Mouse (Mus musculus) CD4-positive, CD25-positive, alpha-beta regulatory T cell, adult 9 weeks (primary cell): ENCODE measurements around the gene Pgpep1. TPM values are rescaled to one million over a fixed set of nuclear protein-coding genes. Genes with fewer than 3 reads are reported as not detected.

Source experiments
- polyA plus RNA-seq: library from polyadenylated mRNA; unstranded; fragments of 100-300 nt; shearing (Covaris generic); gene quantifications from one replicate; pipeline ENCODE4 v1.2.1, GENCODE M21; 2017

Pgpep1 gene
- 9.7 TPM for polyA plus RNA-seq

DNA sequence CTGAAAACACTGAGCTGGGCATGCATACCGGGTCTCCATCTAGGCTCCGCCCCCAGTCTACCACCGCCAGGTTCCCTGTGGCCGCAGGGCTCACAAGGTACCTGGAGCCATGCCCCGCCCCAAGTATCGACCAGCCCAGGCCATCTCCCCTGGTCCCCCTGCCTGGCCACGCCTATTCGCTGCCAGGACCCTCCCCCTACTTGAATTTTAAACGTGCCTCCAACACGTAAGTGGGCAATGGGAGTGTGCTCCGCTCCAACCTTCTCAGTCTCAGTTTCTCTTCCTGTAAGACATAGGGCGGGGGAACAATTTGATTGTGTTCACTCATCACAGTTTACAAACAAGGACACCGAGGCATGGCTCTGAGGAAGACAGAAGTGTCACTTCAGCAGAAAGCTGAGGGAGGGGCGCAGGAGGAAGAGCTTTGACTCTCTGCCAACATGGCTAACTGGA, at the start of gene Pgpep1:
TSS of gene Pgpep1 (minus strand) at position 116 of the 453 bp plus-strand sequence.

DNA sequence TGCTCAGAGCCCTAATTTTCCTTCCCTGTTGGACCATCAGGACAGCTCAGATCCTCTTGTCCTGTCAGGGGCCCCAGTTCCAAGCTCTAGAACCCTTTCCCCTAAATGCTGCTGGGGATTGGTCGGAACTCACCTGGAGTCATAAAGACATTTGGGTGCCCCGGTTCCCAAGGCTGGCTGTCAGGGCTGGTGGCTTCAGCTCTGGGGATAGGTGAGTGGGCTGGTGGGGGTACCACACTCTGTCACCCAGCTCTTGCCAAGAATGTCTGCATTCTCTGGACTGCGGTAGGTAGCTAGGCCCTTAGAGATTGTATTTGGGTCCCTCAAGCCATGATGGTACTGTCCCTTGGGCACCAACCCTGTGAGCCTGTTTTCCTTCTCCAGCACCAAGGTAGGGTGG, 43.1 kb upstream of the Pgpep1 start, which contains the start of gene Iqcn:
TSS of gene Iqcn (plus strand) at position 171 of the 400 bp plus-strand sequence.

DNA sequence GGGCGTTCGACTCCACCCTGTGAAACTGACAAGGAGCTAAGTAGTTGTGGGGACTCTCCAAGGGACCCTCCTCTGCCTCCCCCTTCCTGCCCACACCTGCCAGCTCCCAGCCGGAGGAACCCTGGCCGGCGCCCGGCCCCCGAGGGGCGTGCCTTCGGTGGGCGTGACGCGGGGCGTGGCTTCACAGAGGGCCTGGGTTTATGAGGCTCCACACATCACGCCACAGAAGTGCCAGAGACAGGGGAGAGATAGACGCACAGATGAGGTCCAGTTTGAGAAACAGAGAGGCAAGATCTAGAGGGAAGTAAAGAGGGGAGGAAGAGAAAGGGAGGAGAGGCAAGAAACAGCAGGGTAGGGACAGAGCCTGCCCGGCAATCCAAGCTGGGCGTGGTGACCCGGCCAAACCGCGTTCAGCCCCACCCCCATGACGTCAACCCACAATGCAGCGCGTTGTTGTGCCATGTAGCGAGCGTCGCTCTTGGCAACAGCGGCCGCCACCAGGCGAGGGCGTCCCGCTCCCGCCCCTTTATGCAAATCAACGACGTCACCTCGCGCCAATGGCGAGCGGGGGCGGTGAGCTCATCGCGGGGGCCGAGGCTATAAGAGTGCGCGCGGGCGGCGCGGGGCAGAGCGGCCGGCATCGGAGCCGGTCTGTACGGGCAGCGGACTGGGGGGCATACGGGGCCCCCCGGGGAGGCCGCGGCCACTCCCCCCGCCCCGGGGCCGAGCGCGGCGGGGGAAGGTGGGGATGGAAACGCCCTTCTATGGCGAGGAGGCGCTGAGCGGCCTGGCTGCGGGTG, 38.3 kb upstream of the Pgpep1 start, which contains the start of gene Jund:
TSS of gene Jund (plus strand) at position 640 of the 800 bp plus-strand sequence.

DNA sequence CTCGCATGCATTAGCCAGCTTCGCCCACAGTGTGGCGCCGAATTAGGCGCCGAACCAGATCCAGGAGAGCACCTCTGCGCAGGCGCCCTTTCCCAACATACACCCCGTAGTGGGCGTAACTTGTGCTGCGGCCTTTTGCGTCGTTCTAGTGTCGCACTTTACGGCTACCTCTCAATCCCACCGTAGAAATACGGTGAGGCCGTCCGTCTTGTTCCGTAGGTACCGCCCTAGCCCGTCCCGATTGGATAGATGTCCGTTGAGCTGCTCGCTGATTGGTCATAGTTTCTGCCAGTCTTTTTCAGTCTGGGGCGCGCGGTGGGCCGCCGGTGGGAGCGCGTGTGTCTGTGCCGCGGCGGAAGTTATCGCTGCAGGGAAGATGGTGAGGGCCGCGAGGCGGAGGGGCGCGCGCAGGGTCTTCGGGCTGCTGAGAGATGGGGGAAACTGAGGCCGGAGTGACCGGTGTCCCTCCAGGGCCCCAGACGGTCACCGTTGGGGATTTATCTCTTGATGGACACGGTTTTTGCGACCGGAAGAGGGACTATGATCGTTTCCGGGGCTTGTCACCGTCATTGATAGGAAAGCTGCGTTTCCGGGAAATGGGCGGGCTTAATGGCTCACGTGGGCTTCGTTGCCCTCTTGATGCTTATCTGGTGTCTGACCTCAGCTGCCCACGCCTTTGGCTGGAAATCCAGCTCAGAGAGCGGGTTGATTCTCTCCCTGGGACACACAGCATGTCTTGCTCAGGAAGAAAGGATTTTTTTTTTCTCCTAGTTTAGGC, 13.1 kb upstream of the Pgpep1 start, which contains the start of gene Lsm4:
TSS of gene Lsm4 (plus strand) at position 170 of the 778 bp plus-strand sequence.

DNA sequence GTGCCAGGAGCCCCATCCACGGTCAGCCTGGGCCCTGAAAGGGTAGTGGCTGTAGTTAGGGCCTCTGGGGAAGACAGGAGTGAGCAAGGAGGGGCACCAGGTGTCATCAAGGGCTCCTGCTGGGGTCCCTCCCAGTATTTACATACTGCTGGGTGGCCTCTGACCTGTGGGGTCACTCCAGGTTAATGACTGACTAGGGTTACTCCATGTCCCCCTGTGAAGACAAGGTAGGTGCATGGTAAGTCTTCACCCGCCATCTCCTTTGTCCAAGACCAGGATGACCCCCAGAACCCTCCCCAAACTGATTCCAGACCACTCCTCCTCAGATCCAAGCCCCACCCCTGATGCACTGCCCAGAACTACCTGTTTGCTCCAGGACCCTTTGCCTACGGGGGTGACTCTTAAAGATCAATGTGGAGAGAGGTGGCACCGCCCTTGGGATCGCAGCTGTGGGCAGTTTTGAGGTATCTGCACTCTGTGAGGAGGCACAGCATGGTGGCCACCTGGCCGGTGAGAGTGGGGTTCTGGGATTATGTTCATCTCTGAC, 27.8 kb downstream of the Pgpep1 start, which contains the start of gene Gdf15:
TSS of gene Gdf15 (minus strand) at position 111 of the 547 bp plus-strand sequence.

DNA sequence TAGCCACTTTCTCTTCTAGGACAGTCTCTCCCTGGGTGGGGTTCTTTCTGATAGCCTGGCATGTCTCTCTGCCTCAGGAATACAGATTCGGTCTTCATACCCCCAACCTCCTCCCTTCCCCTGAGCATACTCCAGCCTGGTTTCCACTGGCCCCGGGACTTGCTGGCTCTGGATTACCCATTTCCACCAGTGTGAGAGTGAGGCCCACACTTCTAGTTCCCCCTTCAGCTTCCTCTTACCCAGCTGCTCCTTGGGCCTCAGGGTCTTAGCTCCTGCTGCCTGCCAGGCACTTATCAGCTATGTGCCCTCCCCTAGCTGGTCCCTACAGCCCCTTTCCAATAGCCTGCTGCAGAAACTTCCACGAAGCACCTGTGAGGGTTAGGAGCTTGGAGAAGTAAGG, 44.3 kb downstream of the Pgpep1 start, which contains the start of gene Lrrc25:
TSS of gene Lrrc25 (plus strand) at position 262 of the 400 bp plus-strand sequence.

DNA sequence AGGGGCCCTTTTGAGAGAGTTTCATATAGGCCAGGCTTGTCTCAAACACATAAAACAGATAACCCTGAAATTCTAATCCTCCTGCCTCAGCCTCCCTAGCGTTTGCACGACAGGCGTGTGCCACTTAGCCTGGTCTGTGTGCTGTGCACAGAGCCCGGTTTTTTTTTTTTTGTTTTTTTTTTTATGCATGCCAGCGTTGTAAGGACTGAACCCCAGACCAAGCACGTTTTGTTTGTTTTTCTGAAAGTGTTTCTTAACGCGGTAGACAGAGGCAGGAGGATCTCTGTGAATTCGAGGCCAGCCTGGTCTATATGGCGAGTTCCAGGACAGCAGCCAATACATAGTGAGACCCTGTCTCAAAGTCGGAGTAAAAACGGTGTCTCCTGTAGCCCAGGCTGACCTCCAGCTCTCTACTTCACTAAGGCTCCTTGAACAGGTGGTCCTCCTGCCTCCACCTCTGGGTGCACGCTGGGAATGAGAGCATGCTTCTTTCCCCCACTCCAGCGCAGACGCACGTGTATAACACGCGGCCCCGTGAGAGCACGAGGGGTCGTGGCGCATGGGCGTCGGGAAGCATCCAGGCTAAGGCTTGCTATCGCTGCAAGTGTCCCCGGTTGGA, 51.3 kb downstream of the Pgpep1 start, which contains the start of gene Ssbp4:
TSS of gene Ssbp4 (minus strand) at position 124 of the 619 bp plus-strand sequence.

Other genes with a start within 250 kb of the Pgpep1 start
- 22.8 TPM for gene Crtc1, start 220.8 kb downstream of the Pgpep1 start, polyA plus RNA-seq
- 8.9 TPM for gene Klhl26, start 183.4 kb downstream of the Pgpep1 start, polyA plus RNA-seq
- gene Tmem59l, start 173.0 kb downstream of the Pgpep1 start, polyA plus RNA-seq, result not detected
- gene Crlf1, start 167.2 kb downstream of the Pgpep1 start, polyA plus RNA-seq, result not detected
- 138 TPM for gene Rex1bd, start 153.6 kb downstream of the Pgpep1 start, polyA plus RNA-seq
- gene Uba52, start 149.6 kb downstream of the Pgpep1 start, polyA plus RNA-seq, result 1,281 TPM
- gene Fkbp8, start 132.7 kb downstream of the Pgpep1 start, polyA plus RNA-seq, result 424 TPM
- gene Kxd1, start 132.4 kb downstream of the Pgpep1 start, polyA plus RNA-seq, result 106 TPM
- 42.7 TPM for gene Ell, start 120.9 kb downstream of the Pgpep1 start, polyA plus RNA-seq
- 48.6 TPM for gene Isyna1, start 66.0 kb downstream of the Pgpep1 start, polyA plus RNA-seq
- gene Ssbp4, start 51.5 kb downstream of the Pgpep1 start, polyA plus RNA-seq, result 12.8 TPM
- 0.57 TPM for gene Lrrc25, start 44.2 kb downstream of the Pgpep1 start, polyA plus RNA-seq
- gene Gdf15, start 27.9 kb downstream of the Pgpep1 start, polyA plus RNA-seq, result not detected
- 259 TPM for gene Lsm4, start 12.9 kb upstream of the Pgpep1 start, polyA plus RNA-seq
- 12.8 TPM for gene Jund, start 38.6 kb upstream of the Pgpep1 start, polyA plus RNA-seq
- gene Iqcn, start 43.1 kb upstream of the Pgpep1 start, polyA plus RNA-seq, result 0.07 TPM
- gene Gm3336, start 58.2 kb upstream of the Pgpep1 start, polyA plus RNA-seq, result not detected
- gene Pde4c, start 63.3 kb upstream of the Pgpep1 start, polyA plus RNA-seq, result 0.41 TPM
- 9.9 TPM for gene Rab3a, start 94.3 kb upstream of the Pgpep1 start, polyA plus RNA-seq
- gene Mpv17l2, start 100.6 kb upstream of the Pgpep1 start, polyA plus RNA-seq, result 9.6 TPM
- 17.0 TPM for gene Pik3r2, start 116.3 kb upstream of the Pgpep1 start, polyA plus RNA-seq
- 49.0 TPM for gene Mast3, start 144.7 kb upstream of the Pgpep1 start, polyA plus RNA-seq
- gene Il12rb1, start 148.1 kb upstream of the Pgpep1 start, polyA plus RNA-seq, result 49.0 TPM
- gene Arrdc2, start 179.3 kb upstream of the Pgpep1 start, polyA plus RNA-seq, result 2.3 TPM
- not detected for gene Kcnn1, start 202.9 kb upstream of the Pgpep1 start, polyA plus RNA-seq
- gene Ccdc124, start 213.5 kb upstream of the Pgpep1 start, polyA plus RNA-seq, result 78.6 TPM
- gene Slc5a5, start 232.4 kb upstream of the Pgpep1 start, polyA plus RNA-seq, result not detected
- gene Rpl18a, start 237.0 kb upstream of the Pgpep1 start, polyA plus RNA-seq, result 8,122 TPM
- 26.4 TPM for gene Map1s, start 245.5 kb upstream of the Pgpep1 start, polyA plus RNA-seq